Mouse (Mus musculus) embryonic fibroblast, embryonic 13.5 days (primary cell): ENCODE measurements around the gene Dhrs13.
A peak's percentile ranks its signal among the peaks of the same experiment; 100 is the strongest.

Source experiments
- CTCF ChIP-seq: IDR thresholded peaks from 2 replicates; pipeline ENCODE4 v1.5.1; 2011; ENCODE audit warnings: mild to moderate bottlenecking, control low read depth, low read length, moderate library complexity, borderline replicate concordance; ENCODE audit not compliant: insufficient read depth
- POLR2A ChIP-seq: IDR thresholded peaks from 2 replicates; pipeline ENCODE4 v1.6.1; 2011; ENCODE audit warnings: low read depth, mild to moderate bottlenecking, control low read depth, low read length, moderate library complexity

DNA sequence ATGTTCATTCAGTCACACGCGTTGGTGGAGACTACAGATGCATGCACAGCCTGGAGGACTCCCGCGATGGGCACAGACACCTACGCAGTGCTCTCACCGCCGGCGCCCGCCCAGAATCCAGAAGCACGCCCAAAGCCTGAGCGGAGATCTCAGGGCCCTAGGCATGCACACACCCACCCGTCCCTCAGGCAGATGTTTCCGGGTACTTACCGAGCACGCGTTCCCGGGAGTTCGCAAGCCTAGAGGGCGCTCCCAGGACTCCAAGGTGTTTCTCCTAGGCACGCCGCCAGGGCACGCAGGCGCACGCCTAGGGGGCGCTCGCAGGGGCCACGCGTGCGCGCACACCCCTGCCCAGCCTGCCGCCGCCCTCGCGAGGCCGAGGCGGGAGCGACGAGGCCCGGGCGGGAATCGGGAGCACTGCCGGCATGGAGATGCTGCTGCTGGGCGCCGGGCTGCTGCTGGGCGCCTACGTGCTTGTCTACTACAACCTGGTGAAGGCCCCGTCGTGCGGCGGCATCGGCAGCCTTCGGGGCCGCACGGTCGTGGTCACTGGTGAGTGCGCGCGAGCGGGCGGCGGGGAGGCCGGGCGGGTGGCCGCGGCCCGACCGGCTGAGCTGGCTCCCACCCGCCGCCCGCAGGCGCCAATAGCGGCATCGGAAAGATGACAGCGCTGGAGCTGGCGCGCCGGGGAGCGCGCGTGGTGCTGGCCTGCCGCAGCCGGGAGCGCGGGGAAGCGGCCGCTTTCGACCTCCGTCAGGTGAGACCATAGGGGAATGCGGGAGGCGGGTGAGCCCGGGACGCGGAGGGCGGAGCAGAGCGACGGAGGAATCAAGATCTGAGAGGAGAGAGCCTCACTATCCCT lies at the start of gene Dhrs13:
- TF ChIP-seq CTCF (peak; percentile 89), POLR2A (peak; percentile 60)
